Mouse (Mus musculus): ENCODE data around the gene Dennd2c. TPM values are rescaled to one million over a fixed set of nuclear protein-coding genes. Genes with fewer than 3 reads are reported as not detected.

Gene Dennd2c
- polyA plus RNA-seq, 1 experiment from 2014 or later, result 0.75 TPM

DNA sequence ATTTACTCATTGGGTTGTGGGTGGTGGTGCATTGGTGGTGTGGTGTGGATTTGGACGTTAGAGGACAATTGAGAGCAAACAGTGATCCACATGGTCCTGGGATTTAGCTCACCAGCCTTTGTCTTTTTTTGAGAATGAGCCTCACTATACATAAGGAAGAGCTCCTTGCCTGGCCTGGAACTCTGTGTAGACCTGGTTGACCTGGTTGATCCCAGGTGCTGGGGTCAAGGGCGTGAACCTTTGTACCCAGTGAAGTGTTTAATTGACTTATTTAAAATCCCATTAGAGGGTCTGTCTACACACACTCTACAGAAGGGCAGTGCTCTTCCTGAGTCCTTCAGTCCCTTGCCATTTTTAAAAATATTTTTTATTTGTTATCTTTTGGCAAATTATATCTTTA, 42.9 kb downstream of the Dennd2c start:
- Histone ChIP-seq H3K4me3 (no peak overlapping the region), H3K4me2 (no peak overlapping the region), H3K27me3 (no peaks in the 10 kb centered on the region), H3K27ac (no peak overlapping the region), H3K4me1 (peaks cover 4% of the 10 kb centered on the region; the same call in 1 of the 2 replicates), H3K9ac (no peak overlapping the region), H3K9me3 (replicated peaks) (no peaks in the 10 kb centered on the region), H3K36me3 (ENCODE audit: poor library complexity, severe bottlenecking) (no peaks in the 10 kb centered on the region)
- no peak for ATAC-seq
- 69% methylated on average over 2 of the region's 2 CpGs for WGBS

DNA sequence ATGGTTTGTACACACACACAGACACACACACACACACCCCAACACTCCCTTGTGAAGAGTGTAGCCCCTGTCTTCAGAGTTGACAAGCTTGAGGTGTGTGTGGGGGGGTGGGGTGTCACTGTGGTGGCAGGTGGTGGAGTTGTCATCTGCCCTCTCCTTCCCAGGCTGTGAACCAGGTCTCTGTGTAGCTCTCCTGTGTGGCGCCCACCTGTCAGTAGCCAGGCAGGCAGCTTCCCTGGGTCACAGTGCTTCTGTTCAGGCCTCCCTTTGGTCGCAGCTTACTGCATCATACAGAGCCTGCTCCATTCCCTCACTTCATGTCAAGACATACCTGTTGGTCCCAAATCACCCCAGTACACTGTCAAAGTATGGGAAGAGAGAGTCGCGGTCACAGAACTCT, 43.4 kb downstream of the Dennd2c start:
- ATAC-seq, result no peak
- H3K9me3 ChIP-seq (replicated peaks), result no peaks in the 10 kb centered on the region
- no peak overlapping the region for H3K9ac ChIP-seq
- H3K4me2 ChIP-seq, result no peak overlapping the region
- peaks cover 4% of the 10 kb centered on the region; the same call in 1 of the 2 replicates for H3K4me1 ChIP-seq
- 72% methylated on average over 4 of the region's 4 CpGs for WGBS
- no peaks in the 10 kb centered on the region for H3K36me3 ChIP-seq (ENCODE audit: poor library complexity, severe bottlenecking)
- no peak overlapping the region for H3K4me3 ChIP-seq
- no peak overlapping the region for H3K27ac ChIP-seq
- H3K27me3 ChIP-seq, result no peaks in the 10 kb centered on the region

DNA sequence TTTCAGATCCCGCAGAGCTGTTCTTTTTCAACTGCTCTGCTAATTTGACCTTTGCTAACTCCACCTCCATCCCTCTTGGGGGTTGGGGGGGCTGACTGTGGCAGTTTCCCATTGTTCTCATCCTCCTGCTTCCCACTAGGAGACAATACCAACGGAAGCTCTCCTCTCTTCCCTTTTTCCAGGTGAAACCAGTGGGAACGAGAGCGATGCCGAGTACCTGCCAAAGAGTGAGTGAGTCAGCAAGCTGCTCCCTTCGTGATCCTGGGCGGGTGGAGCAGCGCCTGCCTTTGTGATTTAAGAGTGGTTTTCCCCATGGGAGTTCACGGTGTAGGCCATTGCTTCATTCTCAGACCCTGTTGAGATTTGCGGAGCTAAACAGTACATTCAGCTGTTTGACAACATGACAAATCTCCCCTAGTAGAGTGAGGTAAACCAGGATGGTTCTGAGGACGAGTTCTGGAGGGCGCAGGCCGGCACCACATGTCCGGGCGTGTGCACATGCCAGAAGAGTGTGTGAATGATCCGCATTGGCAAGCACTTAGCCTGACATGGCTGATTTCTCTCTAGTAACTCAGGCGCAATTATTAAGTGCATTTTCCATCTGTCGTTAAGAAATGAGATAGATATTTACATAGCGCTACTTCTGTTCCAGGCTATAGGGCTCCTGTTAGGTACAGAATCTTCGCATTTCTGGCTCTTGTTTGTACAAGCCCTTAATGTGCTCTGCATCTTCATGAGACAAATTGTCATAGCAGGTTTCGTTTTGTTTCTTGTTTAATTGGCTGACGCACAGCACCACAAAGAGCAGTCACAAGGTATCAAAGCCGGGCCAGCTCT, 44.1 kb downstream of the Dennd2c start:
- H3K27me3 ChIP-seq, result no peaks in the 10 kb centered on the region

DNA sequence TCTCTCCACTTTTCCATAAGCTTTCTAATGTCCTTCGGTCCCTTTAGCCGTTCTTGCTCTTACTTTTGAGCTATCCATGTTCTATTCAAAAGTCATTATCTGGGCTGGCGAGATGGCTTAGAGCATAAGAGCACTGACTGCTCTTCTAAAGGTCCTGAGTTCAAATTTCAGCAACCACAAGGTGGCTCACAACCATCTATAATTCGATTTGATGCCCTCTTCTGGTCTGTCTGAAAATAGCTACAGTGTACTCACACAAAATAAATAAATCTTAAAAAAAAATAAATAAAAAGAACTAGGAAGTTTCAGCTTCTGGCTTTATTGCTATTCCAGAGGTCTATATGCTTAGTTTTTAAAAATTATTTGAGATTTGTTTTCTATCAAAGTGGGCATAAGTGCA, 45.4 kb downstream of the Dennd2c start:
- WGBS, result 85% methylated on average over 4 of the region's 4 CpGs
- Histone ChIP-seq H3K36me3 (ENCODE audit: poor library complexity, severe bottlenecking) (no peaks in the 10 kb centered on the region), H3K4me2 (no peak overlapping the region), H3K9ac (no peak overlapping the region), H3K27ac (no peak overlapping the region), H3K4me3 (no peak overlapping the region), H3K27me3 (no peaks in the 10 kb centered on the region), H3K4me1 (peaks cover 4% of the 10 kb centered on the region; the same call in 1 of the 2 replicates), H3K9me3 (replicated peaks) (no peaks in the 10 kb centered on the region)
- no peak for ATAC-seq

More for the DNA sequence above, 44.1 kb downstream of the Dennd2c start:
- peaks cover 4% of the 10 kb centered on the region; the same call in 1 of the 2 replicates for H3K4me1 ChIP-seq
- 62% methylated on average over 23 of the region's 23 CpGs for WGBS
- H3K4me3 ChIP-seq, result no peak overlapping the region
- no peak overlapping the region for H3K4me2 ChIP-seq
- no peak for ATAC-seq
- no peaks in the 10 kb centered on the region for H3K36me3 ChIP-seq (ENCODE audit: poor library complexity, severe bottlenecking)
- no peaks in the 10 kb centered on the region for H3K9me3 ChIP-seq (replicated peaks)
- H3K9ac ChIP-seq, result no peak overlapping the region
- no peak overlapping the region for H3K27ac ChIP-seq

DNA sequence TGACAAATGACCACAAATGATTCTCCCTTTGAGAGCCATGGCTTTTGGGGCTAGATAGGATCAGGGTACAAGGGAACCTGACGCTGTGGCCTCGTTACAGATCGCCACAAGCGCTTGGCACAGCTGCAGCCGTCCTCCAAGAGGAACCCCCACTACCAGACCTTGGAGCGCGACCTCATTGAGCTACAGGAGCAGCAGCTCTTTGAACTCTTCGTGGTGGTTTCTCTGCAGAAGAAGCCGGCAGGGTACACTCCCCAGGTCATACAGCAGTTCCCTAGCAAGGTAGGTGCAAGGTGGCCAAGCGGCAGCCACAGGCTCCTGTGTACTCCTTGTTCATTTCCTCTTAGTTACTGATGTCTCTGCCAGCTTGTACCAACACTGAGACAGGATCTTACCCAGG, 46.5 kb downstream of the Dennd2c start:
- peaks cover 4% of the 10 kb centered on the region; the same call in 1 of the 2 replicates for H3K4me1 ChIP-seq
- no peak overlapping the region for H3K4me2 ChIP-seq
- WGBS, result 86% methylated on average over 10 of the region's 10 CpGs
- H3K9me3 ChIP-seq (replicated peaks), result peaks cover 4% of the 10 kb centered on the region; the same call in 1 of the 2 replicates
- ATAC-seq, result no peak
- no peak overlapping the region for H3K4me3 ChIP-seq
- no peaks in the 10 kb centered on the region for H3K27me3 ChIP-seq
- no peak overlapping the region for H3K27ac ChIP-seq
- H3K36me3 ChIP-seq (ENCODE audit: poor library complexity, severe bottlenecking), result no peaks in the 10 kb centered on the region
- H3K9ac ChIP-seq, result no peak overlapping the region

DNA sequence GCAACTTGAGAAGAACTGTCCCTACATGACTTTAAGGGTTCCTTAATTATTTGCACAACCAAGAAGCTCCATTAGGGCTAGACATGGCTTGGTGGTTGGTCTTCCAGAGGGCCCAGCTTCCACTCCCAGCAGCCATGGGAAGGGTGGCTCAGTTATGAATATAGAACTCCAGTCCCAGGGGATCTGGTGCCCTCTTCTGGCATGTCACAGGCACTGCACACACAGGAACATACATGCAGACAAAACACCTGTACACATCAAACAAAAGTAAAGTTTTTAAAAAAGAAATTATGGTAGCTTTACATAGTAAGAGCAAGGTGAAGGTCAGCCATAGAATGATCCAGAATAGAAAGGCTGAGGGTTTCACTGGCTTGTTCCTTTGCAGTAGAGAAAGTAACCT, 51.4 kb downstream of the Dennd2c start:
- Histone ChIP-seq H3K27me3 (no peaks in the 10 kb centered on the region), H3K4me3 (no peak overlapping the region), H3K4me1 (no peaks in the 10 kb centered on the region), H3K27ac (no peak overlapping the region), H3K9me3 (replicated peaks) (peaks cover 4% of the 10 kb centered on the region; the same call in 1 of the 2 replicates), H3K36me3 (ENCODE audit: poor library complexity, severe bottlenecking) (no peaks in the 10 kb centered on the region), H3K4me2 (no peak overlapping the region), H3K9ac (no peak overlapping the region)
- no peak for ATAC-seq

DNA sequence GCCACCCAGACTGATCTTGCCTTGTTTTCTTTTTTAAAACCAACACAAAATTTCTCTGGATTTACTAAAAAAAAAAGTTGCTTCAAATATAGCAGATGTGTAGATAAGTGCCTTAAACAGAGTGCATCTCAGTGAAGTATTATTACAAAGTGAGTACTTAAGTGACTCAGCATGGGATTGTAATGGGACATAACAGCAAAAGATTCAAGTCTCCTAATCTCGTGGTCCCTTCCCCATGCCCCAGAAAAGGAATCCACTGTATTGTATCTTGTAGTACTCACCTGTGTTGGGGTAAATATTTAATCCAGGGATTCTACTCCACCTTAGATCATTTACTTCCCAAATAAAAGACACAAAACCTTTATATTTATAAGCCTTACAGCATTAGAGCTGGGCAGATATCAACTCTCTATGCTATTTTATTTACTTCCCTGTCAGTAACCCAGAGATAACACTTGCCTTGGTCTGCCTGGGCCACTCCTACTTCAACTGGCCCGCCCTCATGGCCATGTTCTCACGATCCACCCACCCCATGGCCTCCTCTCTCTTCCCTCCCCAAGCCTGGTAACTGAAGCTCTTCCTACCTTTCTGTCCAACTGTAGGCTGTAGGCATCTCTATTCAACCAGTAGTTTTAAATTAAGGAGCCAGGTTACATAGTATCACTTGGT, 57.0 kb downstream of the Dennd2c start:
- no peak for ATAC-seq
- Histone ChIP-seq H3K27ac (no peak overlapping the region), H3K36me3 (ENCODE audit: poor library complexity, severe bottlenecking) (no peaks in the 10 kb centered on the region), H3K27me3 (no peaks in the 10 kb centered on the region), H3K9me3 (replicated peaks) (no peaks in the 10 kb centered on the region), H3K4me3 (no peak overlapping the region), H3K4me2 (no peak overlapping the region), H3K9ac (no peak overlapping the region), H3K4me1 (no peaks in the 10 kb centered on the region)
- 64% methylated on average over 3 of the region's 3 CpGs for WGBS

DNA sequence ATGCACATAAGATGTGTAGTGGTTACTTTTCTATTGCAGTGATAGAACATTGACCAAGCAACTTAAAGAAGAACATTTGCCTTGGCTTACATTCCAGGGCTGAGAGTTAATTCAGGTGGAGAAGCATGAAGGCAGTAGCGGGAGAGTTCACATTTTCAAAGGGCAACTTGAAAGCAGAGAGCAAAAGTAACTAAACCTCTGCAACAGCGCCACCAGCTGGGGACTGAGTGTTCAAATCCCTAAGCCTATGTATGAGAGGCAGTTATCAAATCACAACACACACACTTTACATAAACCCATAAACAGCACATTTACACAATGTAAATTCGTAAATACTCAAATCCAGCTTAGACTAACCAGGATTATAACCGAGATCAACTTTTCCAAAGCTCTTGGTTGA, 67.4 kb downstream of the Dennd2c start:
- Histone ChIP-seq H3K36me3 (ENCODE audit: poor library complexity, severe bottlenecking) (peaks cover 16% of the 10 kb centered on the region), H3K27me3 (no peaks in the 10 kb centered on the region), H3K4me1 (peaks cover 11% of the 10 kb centered on the region), H3K4me3 (no peak overlapping the region), H3K4me2 (no peak overlapping the region), H3K9ac (no peak overlapping the region), H3K27ac (no peak overlapping the region), H3K9me3 (replicated peaks) (no peaks in the 10 kb centered on the region)
- WGBS, result 14% methylated on average over 4 of the region's 4 CpGs
- ATAC-seq, result no peak

DNA sequence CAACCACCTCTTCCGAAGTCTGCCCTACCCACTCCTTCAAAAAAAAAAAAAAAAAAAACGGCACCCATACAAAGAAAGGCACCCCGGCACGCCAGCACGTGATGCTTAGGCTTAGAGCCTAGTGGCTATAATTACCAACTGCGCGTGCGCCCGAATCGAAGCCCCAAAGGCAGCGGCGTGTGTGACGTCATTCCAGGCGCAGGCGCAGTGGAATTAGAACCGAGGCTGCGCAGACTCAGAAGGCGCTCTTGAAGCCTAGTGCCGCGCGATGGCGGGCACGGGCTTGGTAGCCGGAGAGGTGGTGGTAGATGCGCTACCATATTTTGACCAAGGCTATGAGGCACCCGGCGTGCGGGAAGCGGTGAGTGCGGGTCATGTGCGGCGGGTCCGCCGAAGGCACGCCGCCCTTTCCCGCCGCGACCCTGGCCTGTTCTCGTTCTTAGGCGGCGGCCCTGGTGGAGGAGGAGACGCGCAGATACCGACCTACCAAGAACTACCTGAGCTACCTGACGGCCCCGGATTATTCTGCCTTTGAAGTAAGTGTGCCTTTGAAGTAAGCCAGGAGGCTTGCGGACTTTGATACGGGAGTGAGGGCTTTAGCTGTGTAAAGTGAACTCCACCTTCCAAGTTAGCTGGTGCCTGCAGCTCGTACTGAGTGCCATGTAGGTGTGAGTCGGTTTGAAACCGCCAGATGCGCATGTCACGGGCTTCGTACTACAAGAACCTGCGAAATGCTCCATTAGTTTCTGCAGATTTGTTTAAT, 69.3 kb downstream of the Dennd2c start, which contains the start of gene Bcas2:
Gene Bcas2 (plus strand): TSS at position 151 of the 763 bp plus-strand sequence.
- Histone ChIP-seq H3K4me1 (peaks cover 11% of the 10 kb centered on the region), H3K27me3 (no peaks in the 10 kb centered on the region), H3K4me3 (peak within 1 kb of the TSS; percentile 82), H3K9ac (peak within 1 kb of the TSS; percentile 89), H3K9me3 (replicated peaks) (no peaks in the 10 kb centered on the region), H3K27ac (peak within 1 kb of the TSS; percentile 63), H3K4me2 (peak within 1 kb of the TSS; percentile 81), H3K36me3 (ENCODE audit: poor library complexity, severe bottlenecking) (peaks cover 32% of the 10 kb centered on the region)
- under 1% methylated on average over 56 of the region's 56 CpGs for WGBS
- ATAC-seq, result peak; percentile 97

DNA sequence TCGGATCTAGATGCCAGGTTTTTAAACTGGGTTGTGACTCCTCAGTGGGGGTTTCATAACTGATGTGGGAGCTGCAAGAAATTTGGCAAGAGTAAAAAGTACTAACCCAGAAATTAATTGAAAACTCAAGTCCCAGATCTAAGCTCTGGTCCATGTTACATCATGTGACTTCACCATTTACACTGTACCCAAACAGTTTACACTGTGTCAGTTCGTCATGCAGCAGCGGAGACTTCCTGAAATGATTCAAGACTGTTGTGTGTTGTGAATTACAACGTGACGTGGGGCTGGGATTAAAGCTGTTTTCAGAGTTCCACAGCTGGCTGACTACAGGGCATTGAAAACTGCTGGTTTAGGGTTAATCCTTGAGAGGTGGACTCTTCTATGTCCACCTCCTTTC, 70.2 kb downstream of the Dennd2c start:
- Histone ChIP-seq H3K4me1 (peaks cover 11% of the 10 kb centered on the region), H3K9me3 (replicated peaks) (no peaks in the 10 kb centered on the region), H3K9ac (peak overlapping the region; percentile 89), H3K27me3 (no peaks in the 10 kb centered on the region), H3K27ac (no peak overlapping the region), H3K4me2 (peak overlapping the region; percentile 81), H3K36me3 (ENCODE audit: poor library complexity, severe bottlenecking) (peaks cover 41% of the 10 kb centered on the region), H3K4me3 (peak overlapping the region; percentile 82)
- WGBS, result 55% methylated on average over 5 of the region's 5 CpGs
- no peak for ATAC-seq

DNA sequence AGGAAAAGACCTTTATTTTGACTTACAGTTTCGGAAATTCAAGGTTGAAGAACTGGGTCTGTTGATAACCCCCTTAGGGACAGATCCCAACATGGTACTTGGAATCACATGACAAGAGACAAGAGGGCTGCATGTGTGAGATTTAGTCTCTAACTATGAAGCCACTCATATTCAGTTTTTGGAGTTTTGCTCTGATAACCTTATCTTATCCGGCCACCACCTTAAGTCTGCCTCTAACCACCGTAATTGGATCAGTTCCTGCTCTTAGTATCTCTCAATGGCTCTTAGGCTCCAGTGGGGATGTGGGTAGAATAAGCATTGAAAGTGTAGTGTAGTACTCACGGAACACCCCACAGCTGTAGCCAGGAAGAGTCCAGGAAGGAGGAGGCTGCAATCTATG, 74.3 kb downstream of the Dennd2c start:
- Histone ChIP-seq H3K4me3 (no peak overlapping the region), H3K27me3 (no peaks in the 10 kb centered on the region), H3K4me1 (peaks cover 7% of the 10 kb centered on the region), H3K27ac (no peak overlapping the region), H3K9me3 (replicated peaks) (no peaks in the 10 kb centered on the region), H3K9ac (no peak overlapping the region), H3K36me3 (ENCODE audit: poor library complexity, severe bottlenecking) (peaks cover 60% of the 10 kb centered on the region), H3K4me2 (no peak overlapping the region)
- 98% methylated on average over 4 of the region's 4 CpGs for WGBS
- ATAC-seq, result no peak

DNA sequence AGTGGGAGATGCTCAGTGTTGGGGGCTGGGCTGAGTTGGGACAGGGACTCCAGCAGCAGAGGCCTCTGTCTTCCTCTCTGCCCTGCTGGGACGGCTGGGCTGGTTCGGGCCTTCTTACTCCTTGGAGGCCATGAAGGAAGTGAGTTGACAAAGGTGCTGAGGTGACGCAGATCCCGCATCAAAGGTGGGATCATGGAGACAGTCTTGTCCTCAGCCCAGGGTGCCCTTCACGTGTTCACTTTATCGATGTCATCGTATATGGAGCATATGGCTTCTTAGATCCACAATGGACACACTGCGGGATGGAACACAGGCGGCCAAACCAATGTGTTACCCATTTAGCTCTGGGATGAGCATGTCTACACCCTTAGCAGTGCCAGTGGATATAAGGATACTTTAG, 77.1 kb downstream of the Dennd2c start:
- Histone ChIP-seq H3K36me3 (ENCODE audit: poor library complexity, severe bottlenecking) (peaks cover 46% of the 10 kb centered on the region), H3K9me3 (replicated peaks) (no peaks in the 10 kb centered on the region), H3K27ac (no peak overlapping the region), H3K4me1 (no peaks in the 10 kb centered on the region), H3K27me3 (no peaks in the 10 kb centered on the region), H3K4me2 (no peak overlapping the region), H3K9ac (no peak overlapping the region), H3K4me3 (no peak overlapping the region)
- 95% methylated on average over 9 of the region's 9 CpGs for WGBS
- no peak for ATAC-seq
